Mouse (Mus musculus): Measurements from ENCODE around the gene Ctnnbip1. TPM values are rescaled to one million over a fixed set of nuclear protein-coding genes. Genes with fewer than 3 reads are reported as not detected.

Gene Ctnnbip1
- polyA plus RNA-seq, 1 experiment, result 35.8 TPM

GRCm38 (mm10) chr4:149515706-149516105 lies 2.3 kb upstream of the Ctnnbip1 start:
- Histone ChIP-seq H3K27ac (ENCODE audit: insufficient read depth, low read length) (no peak overlapping the region), H3K4me1 (ENCODE audit: control insufficient read depth, insufficient read depth, low read length) (peaks cover 8% of the 10 kb centered on the region), H3K4me3 (ENCODE audit: insufficient read depth, low read length) (no peak overlapping the region)
- TF ChIP-seq CTCF (IDR thresholded peaks at IDR 0.05; ENCODE audit: extremely low read depth, insufficient read depth, low read length) (no peak), POLR2A (IDR thresholded peaks at IDR 0.05; ENCODE audit: extremely low read depth, insufficient read depth, low read length) (no peak)

GRCm38 (mm10) chr4:149518351-149519220 lies 550 bp downstream of the Ctnnbip1 start:
- Histone ChIP-seq H3K4me3 (ENCODE audit: insufficient read depth, low read length) (peak overlapping the region; percentile 98), H3K4me1 (ENCODE audit: control insufficient read depth, insufficient read depth, low read length) (peaks cover 9% of the 10 kb centered on the region), H3K27ac (ENCODE audit: insufficient read depth, low read length) (no peak overlapping the region)
- TF ChIP-seq CTCF (IDR thresholded peaks at IDR 0.05; ENCODE audit: extremely low read depth, insufficient read depth, low read length) (no peak), POLR2A (IDR thresholded peaks at IDR 0.05; ENCODE audit: extremely low read depth, insufficient read depth, low read length) (no peak)

- H3K27ac ChIP-seq (ENCODE audit: insufficient read depth, low read length), result no peak overlapping the region
- H3K4me1 ChIP-seq (ENCODE audit: control insufficient read depth, insufficient read depth, low read length), result peaks cover 10% of the 10 kb centered on the region
- no peak overlapping the region for H3K4me3 ChIP-seq (ENCODE audit: insufficient read depth, low read length)
- TF ChIP-seq CTCF (IDR thresholded peaks at IDR 0.05; ENCODE audit: extremely low read depth, insufficient read depth, low read length), result no peak
- TF ChIP-seq POLR2A (IDR thresholded peaks at IDR 0.05; ENCODE audit: extremely low read depth, insufficient read depth, low read length), result no peak
These were observed 3.2 kb downstream of the Ctnnbip1 start for GRCm38 (mm10) chr4:149521258-149521657.

GRCm38 (mm10) chr4:149523961-149524360 lies 5.9 kb downstream of the Ctnnbip1 start:
- no peak overlapping the region for H3K27ac ChIP-seq (ENCODE audit: insufficient read depth, low read length)
- H3K4me3 ChIP-seq (ENCODE audit: insufficient read depth, low read length), result no peak overlapping the region
- TF ChIP-seq POLR2A (IDR thresholded peaks at IDR 0.05; ENCODE audit: extremely low read depth, insufficient read depth, low read length), result no peak
- TF ChIP-seq CTCF (IDR thresholded peaks at IDR 0.05; ENCODE audit: extremely low read depth, insufficient read depth, low read length), result no peak
- H3K4me1 ChIP-seq (ENCODE audit: control insufficient read depth, insufficient read depth, low read length), result peaks cover 7% of the 10 kb centered on the region

- no peak for TF ChIP-seq CTCF (IDR thresholded peaks at IDR 0.05; ENCODE audit: extremely low read depth, insufficient read depth, low read length)
- TF ChIP-seq POLR2A (IDR thresholded peaks at IDR 0.05; ENCODE audit: extremely low read depth, insufficient read depth, low read length), result no peak
- Histone ChIP-seq H3K4me1 (ENCODE audit: control insufficient read depth, insufficient read depth, low read length) (peaks cover 3% of the 10 kb centered on the region; the same call in 1 of the 2 replicates), H3K27ac (ENCODE audit: insufficient read depth, low read length) (no peak overlapping the region), H3K4me3 (ENCODE audit: insufficient read depth, low read length) (no peak overlapping the region)
These were observed 7.1 kb downstream of the Ctnnbip1 start for GRCm38 (mm10) chr4:149525170-149525569.

GRCm38 (mm10) chr4:149525811-149526210 lies 7.8 kb downstream of the Ctnnbip1 start:
- TF ChIP-seq POLR2A (IDR thresholded peaks at IDR 0.05; ENCODE audit: extremely low read depth, insufficient read depth, low read length) (no peak), CTCF (IDR thresholded peaks at IDR 0.05; ENCODE audit: extremely low read depth, insufficient read depth, low read length) (no peak)
- Histone ChIP-seq H3K4me1 (ENCODE audit: control insufficient read depth, insufficient read depth, low read length) (peaks cover 3% of the 10 kb centered on the region; the same call in 1 of the 2 replicates), H3K27ac (ENCODE audit: insufficient read depth, low read length) (no peak overlapping the region)

GRCm38 (mm10) chr4:149526330-149526729 lies 8.3 kb downstream of the Ctnnbip1 start:
- Histone ChIP-seq H3K27ac (ENCODE audit: insufficient read depth, low read length) (no peak overlapping the region), H3K4me1 (ENCODE audit: control insufficient read depth, insufficient read depth, low read length) (peaks cover 3% of the 10 kb centered on the region; the same call in 1 of the 2 replicates), H3K4me3 (ENCODE audit: insufficient read depth, low read length) (no peak overlapping the region)
- TF ChIP-seq CTCF (IDR thresholded peaks at IDR 0.05; ENCODE audit: extremely low read depth, insufficient read depth, low read length) (no peak), POLR2A (IDR thresholded peaks at IDR 0.05; ENCODE audit: extremely low read depth, insufficient read depth, low read length) (no peak)

More at GRCm38 (mm10) chr4:149525811-149526210, 7.8 kb downstream of the Ctnnbip1 start:
- H3K4me3 ChIP-seq (ENCODE audit: insufficient read depth, low read length), result no peak overlapping the region

- peaks cover 3% of the 10 kb centered on the region; the same call in 1 of the 2 replicates for H3K4me1 ChIP-seq (ENCODE audit: control insufficient read depth, insufficient read depth, low read length)
- H3K4me3 ChIP-seq (ENCODE audit: insufficient read depth, low read length), result no peak overlapping the region
- no peak overlapping the region for H3K27ac ChIP-seq (ENCODE audit: insufficient read depth, low read length)
- TF ChIP-seq CTCF (IDR thresholded peaks at IDR 0.05; ENCODE audit: extremely low read depth, insufficient read depth, low read length), result no peak
- TF ChIP-seq POLR2A (IDR thresholded peaks at IDR 0.05; ENCODE audit: extremely low read depth, insufficient read depth, low read length), result no peak
These were observed 9.8 kb downstream of the Ctnnbip1 start for GRCm38 (mm10) chr4:149527621-149528354.

GRCm38 (mm10) chr4:149529691-149530090 lies 11.7 kb downstream of the Ctnnbip1 start:
- Histone ChIP-seq H3K27ac (ENCODE audit: insufficient read depth, low read length) (no peak overlapping the region), H3K4me3 (ENCODE audit: insufficient read depth, low read length) (no peak overlapping the region), H3K4me1 (ENCODE audit: control insufficient read depth, insufficient read depth, low read length) (no peaks in the 10 kb centered on the region)
- TF ChIP-seq POLR2A (IDR thresholded peaks at IDR 0.05; ENCODE audit: extremely low read depth, insufficient read depth, low read length), result no peak

Data from cortical plate, adult 2 months (tissue).